Mouse (Mus musculus) stomach, postnatal 0 days (tissue): ENCODE results near the gene Arpp21.

Experiments
- CTCF ChIP-seq: IDR thresholded peaks from 2 replicates; pipeline ENCODE4 v1.5.1; 2016; ENCODE audit warnings: antibody characterized with exemption, low read depth, mild to moderate bottlenecking, moderate library complexity
- EP300 ChIP-seq: optimal IDR thresholded peaks from 2 replicates; pipeline ENCODE3; 2016; ENCODE audit warnings: antibody characterized with exemption

- TF ChIP-seq CTCF = no peak
- no peak for TF ChIP-seq EP300
Measured at GRCm38 (mm10) chr9:112225046-112225445, 10.7 kb downstream of the Arpp21 start.
